Mouse (Mus musculus) cerebellum, adult 2 months (tissue): ENCODE data around the gene Pcdh10. TPM values are rescaled to one million over a fixed set of nuclear protein-coding genes. Genes with fewer than 3 reads are reported as not detected.

Experiments used
- DNase-seq, 2 experiments: peaks; one replicate each; pipeline ENCODE4 v3.0.0; 2021
- H3K27ac ChIP-seq: fragments of 200-500 bp; 2 replicates; pipeline ENCODE4 v1.5.1; 2012; ENCODE audit warnings: low read length, control low read depth, inconsistent platforms; ENCODE audit not compliant: insufficient read depth
- H3K27me3 ChIP-seq: fragments of 200-500 bp; 2 replicates; pipeline ENCODE4 v1.6.1; 2012; ENCODE audit warnings: inconsistent platforms, mild to moderate bottlenecking, low read length, moderate library complexity; ENCODE audit not compliant: control insufficient read depth, insufficient read depth
- H3K4me1 ChIP-seq: fragments of 200-500 bp; 2 replicates; pipeline ENCODE4 v1.6.1; 2011; ENCODE audit warnings: low read length; ENCODE audit not compliant: control insufficient read depth, insufficient read depth
- H3K4me3 ChIP-seq: fragments of 200-500 bp; replicated peaks from 2 replicates; pipeline ENCODE3; 2011; ENCODE audit warnings: mild to moderate bottlenecking, low read depth, low read length, control low read depth; ENCODE audit not compliant: insufficient read depth
- CTCF ChIP-seq: fragments of 200-500 bp; IDR thresholded peaks from 2 replicates; pipeline ENCODE4 v1.5.1; 2011; ENCODE audit warnings: low read depth, mild to moderate bottlenecking, control low read depth, low read length, moderate library complexity, borderline replicate concordance; ENCODE audit not compliant: insufficient read depth
- POLR2A ChIP-seq: fragments of 200-500 bp; IDR thresholded peaks from 2 replicates; pipeline ENCODE4 v1.6.1; 2011; ENCODE audit warnings: low read length, control low read depth, borderline replicate concordance; ENCODE audit not compliant: insufficient read depth
- WGBS: fragments of 180-500 bp; shearing (Covaris S2); methylation state at CpG from one replicate; pipeline ENCODE4 v1.1.7; 2018; 5-methylcytosine and 5-hydroxymethylcytosine counted together
- polyA plus RNA-seq: library from polyadenylated mRNA; depleted of rRNA; stranded (reverse); fragments of >200 nt; gene quantifications from 2 replicates; pipeline ENCODE4 v1.2.3, GENCODE M21; 2012; rRNA removed

Pcdh10 gene
- polyA plus RNA-seq = 20.6 and 31.5 TPM in 2 replicates

- under 1% methylated on average over 26 of the region's 26 CpGs for WGBS
- H3K4me1 ChIP-seq = peaks cover 3% of the 10 kb centered on the region
- peak; percentile 97 to 98 for DNase-seq
- H3K27me3 ChIP-seq = peaks cover 1% of the 10 kb centered on the region; the same call in 1 of the 2 replicates
- peak within 1 kb of the TSS; percentile 67 for H3K4me3 ChIP-seq
- H3K27ac ChIP-seq = no peak within 1 kb of the TSS
- TF ChIP-seq CTCF = no peak
- peak; percentile 92; the same call in 1 of the 2 replicates for TF ChIP-seq POLR2A
Observed at GRCm38 (mm10) chr3:45378145-45378544, at the start of gene Pcdh10. Pcdh10 (plus strand) TSS chr3:45378398.

DNA sequence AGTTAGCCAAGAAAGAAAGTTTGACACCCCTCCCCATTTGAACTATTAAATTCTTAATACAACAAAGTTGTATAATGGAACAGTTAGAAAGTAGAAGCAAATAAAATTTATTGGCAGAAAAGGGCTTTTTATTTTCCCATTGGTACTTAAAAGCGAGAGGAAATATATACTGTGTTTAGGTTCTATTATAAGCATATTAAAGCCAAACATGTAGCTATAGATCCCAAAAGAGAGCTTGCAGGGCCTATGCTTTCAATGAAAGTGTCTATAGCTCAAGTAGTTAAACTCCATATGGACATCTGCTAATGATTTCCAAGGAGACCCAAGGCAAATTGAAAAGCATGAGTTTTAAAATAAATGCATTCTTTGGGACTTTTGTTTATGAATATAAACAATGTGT is 22.3 kb upstream of the Pcdh10 start:
- TF ChIP-seq POLR2A (no peak), CTCF (no peak)
- H3K4me3 ChIP-seq = no peak overlapping the region
- H3K27ac ChIP-seq = no peak overlapping the region
- no peaks in the 10 kb centered on the region for H3K27me3 ChIP-seq
- 95% methylated on average over 1 of the region's 1 CpGs for WGBS
- no peaks in the 10 kb centered on the region for H3K4me1 ChIP-seq
- no peak for DNase-seq

DNA sequence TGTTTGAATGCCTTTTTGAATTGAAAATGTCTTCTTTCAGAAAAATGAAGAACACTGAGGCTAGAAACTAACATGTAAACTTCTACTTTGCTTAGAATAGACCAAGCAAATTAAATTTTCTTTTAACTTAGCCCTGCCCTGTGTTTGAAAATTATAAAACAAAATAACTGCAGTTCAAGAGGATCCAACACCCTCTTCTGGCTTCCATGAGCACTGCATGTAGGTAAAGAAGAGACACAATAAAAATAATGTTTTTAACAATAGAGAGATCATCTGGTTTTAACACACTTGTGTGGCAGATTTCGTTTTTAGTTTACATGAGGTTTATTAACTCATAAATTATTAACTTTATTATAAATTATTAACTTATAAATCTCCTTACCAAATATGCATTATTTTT is 9.2 kb upstream of the Pcdh10 start:
- Histone ChIP-seq H3K4me3 (no peak overlapping the region), H3K27me3 (no peaks in the 10 kb centered on the region), H3K27ac (no peak overlapping the region), H3K4me1 (no peaks in the 10 kb centered on the region)
- no peak for TF ChIP-seq POLR2A
- TF ChIP-seq CTCF = no peak
- 68% methylated on average over 1 of the region's 1 CpGs for WGBS
- no peak for DNase-seq

DNA sequence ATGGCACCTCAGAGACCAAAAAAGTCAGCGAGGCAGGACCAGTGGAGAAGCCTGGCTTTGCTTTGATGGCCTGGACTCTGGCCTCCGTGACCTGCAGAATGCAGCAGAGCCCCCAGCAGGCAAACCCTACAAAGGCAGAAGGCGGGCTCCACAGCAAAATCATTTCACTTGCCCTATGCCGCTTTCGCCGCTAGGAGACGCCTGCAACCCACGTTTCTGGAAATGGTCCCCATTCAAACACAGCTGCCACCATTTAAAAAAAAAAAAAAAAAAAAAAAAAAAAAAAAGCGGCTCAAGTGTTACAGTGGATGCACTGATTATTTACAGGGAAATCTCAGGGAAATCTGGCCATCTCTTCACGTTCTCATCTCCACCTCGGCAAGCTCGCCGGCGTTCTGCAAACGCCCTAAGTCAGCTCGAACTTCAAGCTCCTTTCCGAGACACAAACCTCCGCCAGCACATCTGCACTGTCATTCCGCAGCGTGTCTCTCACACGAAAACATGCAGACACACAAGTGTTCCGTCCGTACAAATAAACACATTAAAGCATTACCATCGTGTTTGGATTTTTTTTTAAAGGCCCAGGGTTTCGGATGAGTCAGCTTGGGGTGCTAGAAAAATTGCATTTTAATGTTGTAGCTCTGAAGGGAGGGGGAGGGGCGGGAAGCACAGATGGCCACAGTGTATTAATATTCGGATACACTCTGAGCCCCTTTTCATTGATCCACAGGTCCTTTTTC is 2.3 kb upstream of the Pcdh10 start:
- H3K27me3 ChIP-seq = no peaks in the 10 kb centered on the region
- H3K4me3 ChIP-seq = peak overlapping the region; percentile 67
- TF ChIP-seq POLR2A = no peak
- peak; percentile 71 for TF ChIP-seq CTCF
- WGBS = under 1% methylated on average over 27 of the region's 27 CpGs
- H3K27ac ChIP-seq = no peak overlapping the region
- peaks cover 3% of the 10 kb centered on the region for H3K4me1 ChIP-seq
- DNase-seq = peak; percentile 76 to 82

DNA sequence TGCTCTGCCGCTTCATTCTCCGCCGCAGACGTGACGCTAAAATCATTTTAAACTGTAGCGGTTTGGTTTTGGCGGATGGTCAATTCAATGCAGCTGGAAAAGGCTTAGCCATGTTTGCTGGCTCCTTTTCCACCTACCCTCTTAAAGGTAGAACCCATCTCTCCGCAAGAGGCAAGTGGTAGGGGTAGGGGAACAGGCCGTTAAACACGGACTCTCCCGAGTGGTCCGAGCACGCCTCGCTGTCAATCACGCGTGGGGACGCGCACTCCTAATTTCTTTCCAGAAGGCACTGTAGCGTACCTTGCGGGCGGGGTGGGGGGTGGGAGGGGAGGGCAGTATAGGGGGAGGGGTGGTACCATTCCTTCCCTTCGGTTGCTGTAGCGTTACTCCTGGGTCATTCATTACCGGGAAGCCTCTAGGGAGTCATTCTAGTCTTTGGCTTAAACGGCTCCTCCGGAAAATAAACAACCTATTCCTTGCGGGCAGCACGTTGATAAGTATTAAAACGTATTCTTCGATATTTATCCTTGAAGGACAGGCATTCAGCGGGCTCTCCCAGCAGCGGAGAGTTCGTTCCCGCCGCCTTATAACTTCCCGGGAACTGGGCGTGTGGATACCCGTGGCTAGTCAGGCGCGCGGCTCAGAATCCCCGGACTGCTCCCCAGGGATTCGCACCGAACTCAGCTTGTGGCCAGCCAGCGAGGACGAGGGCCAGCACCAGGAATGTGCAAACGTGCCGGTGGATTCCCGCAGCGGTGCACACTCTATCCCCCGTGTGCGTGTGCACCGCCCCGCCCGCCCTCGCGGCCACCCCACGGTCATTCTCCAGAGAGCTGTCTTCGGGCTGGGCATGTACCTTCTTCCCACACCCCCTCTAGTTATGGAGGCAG is 1.5 kb upstream of the Pcdh10 start:
- Histone ChIP-seq H3K4me3 (peak overlapping the region; percentile 67), H3K27me3 (peaks cover 1% of the 10 kb centered on the region; the same call in 1 of the 2 replicates), H3K4me1 (peaks cover 3% of the 10 kb centered on the region), H3K27ac (no peak overlapping the region)
- under 1% methylated on average over 59 of the region's 59 CpGs for WGBS
- no peak for TF ChIP-seq POLR2A
- TF ChIP-seq CTCF = no peak
- peak; percentile 30 to 63 for DNase-seq

- Histone ChIP-seq H3K27ac (no peak overlapping the region), H3K4me3 (peak overlapping the region; percentile 67), H3K4me1 (peaks cover 3% of the 10 kb centered on the region), H3K27me3 (peaks cover 1% of the 10 kb centered on the region; the same call in 1 of the 2 replicates)
- TF ChIP-seq POLR2A (no peak), CTCF (no peak)
- peak; percentile 53 to 62 for DNase-seq
- WGBS = under 1% methylated on average over 26 of the region's 26 CpGs
Observed at GRCm38 (mm10) chr3:45377391-45377998, 703 bp upstream of the Pcdh10 start.

GRCm38 (mm10) chr3:45379541-45379971 is 1.4 kb downstream of the Pcdh10 start:
- TF ChIP-seq CTCF (no peak), POLR2A (no peak)
- Histone ChIP-seq H3K4me3 (peak overlapping the region; percentile 51), H3K27me3 (peaks cover 1% of the 10 kb centered on the region; the same call in 1 of the 2 replicates), H3K27ac (no peak overlapping the region), H3K4me1 (peaks cover 3% of the 10 kb centered on the region)
- DNase-seq = peak; percentile 33 to 49
- WGBS = under 1% methylated on average over 29 of the region's 29 CpGs
